Mouse (Mus musculus) liver, postnatal 0 days (tissue): Measurements from ENCODE around the gene Dlg2. TPM values are rescaled to one million over a fixed set of nuclear protein-coding genes. Genes with fewer than 3 reads are reported as not detected.

Experiments
- ATAC-seq: fragments of 200-750 bp; cut with Nextera tagmentation; 2 replicates; pipeline ENCODE4 v1.8.0; 2017; ENCODE audit warnings: mild to moderate bottlenecking, moderate library complexity
- DNase-seq: peaks from one replicate; pipeline ENCODE4 v3.0.0-alpha.2; 2016
- H3K27ac ChIP-seq: fragments of 300-500 bp; sonication (generic); 2 replicates; pipeline ENCODE4 v1.5.1; 2014; ENCODE audit warnings: antibody characterized with exemption, moderate library complexity, mild to moderate bottlenecking, low read depth
- H3K27me3 ChIP-seq: fragments of 300-500 bp; sonication (generic); 2 replicates; pipeline ENCODE4 v1.6.1; 2014; ENCODE audit warnings: low read length, control low read depth, mixed read lengths; ENCODE audit not compliant: insufficient read depth
- H3K36me3 ChIP-seq: fragments of 300-500 bp; sonication (generic); replicated peaks from 2 replicates; pipeline ENCODE4 v1.6.1; 2014; ENCODE audit warnings: mild to moderate bottlenecking, control low read depth, low read length, moderate library complexity, mixed read lengths; ENCODE audit not compliant: insufficient read depth
- H3K4me1 ChIP-seq: fragments of 300-500 bp; sonication (generic); 2 replicates; pipeline ENCODE4 v1.6.1; 2014; ENCODE audit warnings: antibody characterized with exemption, mild to moderate bottlenecking, control low read depth; ENCODE audit not compliant: insufficient read depth
- H3K4me2 ChIP-seq: fragments of 300-500 bp; sonication (generic); 2 replicates; pipeline ENCODE4 v1.6.1; 2014; ENCODE audit warnings: low read depth, mild to moderate bottlenecking, low read length, moderate library complexity, mixed read lengths
- H3K4me3 ChIP-seq: fragments of 300-500 bp; sonication (generic); 2 replicates; pipeline ENCODE4 v1.5.1; 2014; ENCODE audit warnings: low read depth, low read length
- H3K9ac ChIP-seq: fragments of 300-500 bp; sonication (generic); replicated peaks from 2 replicates; pipeline ENCODE4 v1.6.1; 2014; ENCODE audit warnings: mild to moderate bottlenecking, moderate library complexity
- H3K9me3 ChIP-seq: fragments of 300-500 bp; sonication (generic); 2 replicates; pipeline ENCODE4 v1.6.1; 2016; ENCODE audit warnings: mild to moderate bottlenecking, control low read depth, low read length, mixed read lengths
- CTCF ChIP-seq: sonication (generic); IDR thresholded peaks from 2 replicates; pipeline ENCODE4 v1.5.1; 2016; ENCODE audit warnings: antibody characterized with exemption, low read depth
- EP300 ChIP-seq: IDR thresholded peaks from 2 replicates; pipeline ENCODE4 v1.6.1; 2016; ENCODE audit warnings: antibody characterized with exemption, low read depth, mild to moderate bottlenecking
- WGBS: fragments of 180-500 bp; shearing (Covaris S2); extraction: QIAGEN DNeasy Blood & Tissue Kit; methylation state at CpG from one replicate; pipeline ENCODE4 v1.1.7; 2014; ENCODE audit not compliant: insufficient replicate concordance; 5-methylcytosine and 5-hydroxymethylcytosine counted together
- polyA plus RNA-seq: library from polyadenylated mRNA; unstranded; fragments of >200 nt; fragmentation: Nextera tagmentation; extraction: Ambion mirVana; gene quantifications from 2 replicates; pipeline ENCODE4 v1.2.1, GENCODE M21; 2015

Dlg2 gene
- polyA plus RNA-seq, 1 experiment from 2014 or later, result 0.41 TPM

- no peak overlapping the region for H3K4me3 ChIP-seq
- no peaks in the 10 kb centered on the region for H3K36me3 ChIP-seq
- 61% methylated on average over 3 of the region's 3 CpGs for whole genome bisulfite sequencing
- no peaks in the 10 kb centered on the region for H3K27me3 ChIP-seq
- no peak overlapping the region for H3K27ac ChIP-seq
- H3K4me2 ChIP-seq, result no peak overlapping the region
- DNase-seq (no peak), ATAC-seq (no peak)
- no peaks in the 10 kb centered on the region for H3K9me3 ChIP-seq
- H3K4me1 ChIP-seq, result no peaks in the 10 kb centered on the region
- TF ChIP-seq EP300, result no peak
- no peak for TF ChIP-seq CTCF
- no peak overlapping the region for H3K9ac ChIP-seq
Measured at GRCm38 (mm10) chr7:91288324-91288723, 811.9 kb downstream of the Dlg2 start.

- no peak overlapping the region for H3K4me3 ChIP-seq
- H3K9me3 ChIP-seq, result no peaks in the 10 kb centered on the region
- H3K27me3 ChIP-seq, result no peaks in the 10 kb centered on the region
- no peak overlapping the region for H3K9ac ChIP-seq
- TF ChIP-seq EP300, result no peak
- TF ChIP-seq CTCF, result no peak
- no peak overlapping the region for H3K27ac ChIP-seq
- WGBS, result 64% methylated on average over 2 of the region's 2 CpGs
- no peaks in the 10 kb centered on the region for H3K4me1 ChIP-seq
- H3K4me2 ChIP-seq, result no peak overlapping the region
- ATAC-seq (no peak), DNase-seq (no peak)
- no peaks in the 10 kb centered on the region for H3K36me3 ChIP-seq
Measured at GRCm38 (mm10) chr7:91296127-91296526, 819.7 kb downstream of the Dlg2 start.

- H3K36me3 ChIP-seq, result no peaks in the 10 kb centered on the region
- no peak for TF ChIP-seq CTCF
- TF ChIP-seq EP300, result no peak
- H3K4me2 ChIP-seq, result no peak overlapping the region
- H3K4me3 ChIP-seq, result no peak overlapping the region
- no peaks in the 10 kb centered on the region for H3K4me1 ChIP-seq
- no peak overlapping the region for H3K27ac ChIP-seq
- WGBS, result 76% methylated on average over 5 of the region's 5 CpGs
- H3K9me3 ChIP-seq, result no peaks in the 10 kb centered on the region
- H3K9ac ChIP-seq, result no peak overlapping the region
- no peaks in the 10 kb centered on the region for H3K27me3 ChIP-seq
- no peak for DNase-seq
- ATAC-seq, result no peak
Measured at GRCm38 (mm10) chr7:91311177-91311576, 834.7 kb downstream of the Dlg2 start.

- Histone ChIP-seq H3K36me3 (no peaks in the 10 kb centered on the region), H3K27me3 (no peaks in the 10 kb centered on the region), H3K4me2 (no peak overlapping the region), H3K9ac (no peak overlapping the region), H3K4me1 (no peaks in the 10 kb centered on the region), H3K27ac (no peak overlapping the region), H3K9me3 (no peaks in the 10 kb centered on the region), H3K4me3 (no peak overlapping the region)
- DNase-seq (no peak), ATAC-seq (no peak)
- no peak for TF ChIP-seq CTCF
- no peak for TF ChIP-seq EP300
Measured at GRCm38 (mm10) chr7:91345073-91345472, 868.6 kb downstream of the Dlg2 start.

GRCm38 (mm10) chr7:91369821-91370321, 893.4 kb downstream of the Dlg2 start:
- no peaks in the 10 kb centered on the region for H3K9me3 ChIP-seq
- no peak overlapping the region for H3K27ac ChIP-seq
- H3K27me3 ChIP-seq, result no peaks in the 10 kb centered on the region
- DNase-seq (no peak), ATAC-seq (no peak)
- no peak overlapping the region for H3K4me2 ChIP-seq
- TF ChIP-seq CTCF (no peak), EP300 (no peak)
- WGBS, result 67% methylated on average over 10 of the region's 10 CpGs
- H3K36me3 ChIP-seq, result no peaks in the 10 kb centered on the region
- H3K9ac ChIP-seq, result no peak overlapping the region
- no peak overlapping the region for H3K4me3 ChIP-seq
- no peaks in the 10 kb centered on the region for H3K4me1 ChIP-seq

- TF ChIP-seq CTCF (no peak), EP300 (no peak)
- 53% methylated on average over 3 of the region's 3 CpGs for WGBS
- H3K27ac ChIP-seq, result no peak overlapping the region
- ATAC-seq, result no peak
- H3K27me3 ChIP-seq, result no peaks in the 10 kb centered on the region
- no peak overlapping the region for H3K9ac ChIP-seq
- H3K4me2 ChIP-seq, result no peak overlapping the region
- no peaks in the 10 kb centered on the region for H3K9me3 ChIP-seq
- H3K4me1 ChIP-seq, result no peaks in the 10 kb centered on the region
- no peak for DNase-seq
- no peak overlapping the region for H3K4me3 ChIP-seq
- no peaks in the 10 kb centered on the region for H3K36me3 ChIP-seq
Measured at GRCm38 (mm10) chr7:91382281-91382680, 905.8 kb downstream of the Dlg2 start.

- no peak overlapping the region for H3K9ac ChIP-seq
- DNase-seq (no peak), ATAC-seq (no peak)
- no peaks in the 10 kb centered on the region for H3K4me1 ChIP-seq
- H3K4me3 ChIP-seq, result no peak overlapping the region
- no peak overlapping the region for H3K27ac ChIP-seq
- TF ChIP-seq CTCF (no peak), EP300 (no peak)
- 28% methylated on average over 1 of the region's 1 CpGs for WGBS
- no peak overlapping the region for H3K4me2 ChIP-seq
- no peaks in the 10 kb centered on the region for H3K27me3 ChIP-seq
- no peaks in the 10 kb centered on the region for H3K9me3 ChIP-seq
- no peaks in the 10 kb centered on the region for H3K36me3 ChIP-seq
Measured at GRCm38 (mm10) chr7:91383873-91384272, 907.4 kb downstream of the Dlg2 start.
